Mouse (Mus musculus): ENCODE results near the gene Rilp.
A peak's percentile ranks its signal among the peaks of the same experiment; 100 is the strongest.

Rilp gene

DNA sequence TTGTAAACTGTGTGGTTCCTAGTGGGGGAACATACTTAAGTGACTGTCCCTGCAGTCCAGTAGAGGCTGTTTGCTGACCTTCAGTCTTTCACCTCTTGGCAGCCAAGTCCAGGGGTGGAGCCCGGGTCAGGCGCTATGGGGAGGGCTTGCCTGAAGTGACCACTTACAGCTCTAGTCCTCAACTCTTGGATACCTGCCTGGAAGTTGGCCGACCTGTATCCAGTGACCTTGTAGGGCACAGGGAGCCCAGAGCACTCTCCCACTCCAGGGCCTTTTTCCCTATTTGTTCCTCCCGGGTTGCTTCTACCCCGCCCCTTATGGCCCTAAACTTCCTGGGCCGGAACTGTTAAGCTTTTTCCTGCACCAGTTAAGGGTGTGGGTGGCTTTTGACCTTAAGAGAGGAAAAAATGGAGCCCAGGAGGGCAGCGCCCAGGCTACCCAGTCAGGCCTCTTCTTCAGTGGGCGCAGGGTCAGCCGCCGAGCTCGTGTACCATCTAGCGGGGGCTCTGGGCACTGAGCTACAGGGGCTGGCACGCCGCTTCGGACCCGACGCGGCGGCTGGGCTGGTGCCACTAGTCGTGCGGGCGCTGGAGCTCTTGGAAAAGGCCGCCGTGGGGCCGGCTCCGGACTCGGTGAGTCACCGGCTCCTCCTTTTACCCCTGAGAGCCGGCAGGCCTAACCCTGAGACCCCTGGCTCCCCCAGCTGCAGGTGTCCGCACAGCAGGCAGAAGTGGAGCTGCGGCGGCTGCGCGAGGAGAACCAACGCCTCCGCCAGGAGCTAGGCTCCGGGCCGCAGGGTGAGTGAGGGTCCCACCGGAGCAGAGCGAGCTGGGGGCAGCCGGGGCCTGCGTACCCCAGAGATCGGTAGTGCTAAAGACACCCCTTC is at the start of gene Rilp:
Rilp (plus strand) TSS at position 354 of the 886 bp plus-strand sequence.
- DNase-seq (ENCODE audit: low spot score in 2 of 2): peak in 1 of 2 experiments; percentile 27

DNA sequence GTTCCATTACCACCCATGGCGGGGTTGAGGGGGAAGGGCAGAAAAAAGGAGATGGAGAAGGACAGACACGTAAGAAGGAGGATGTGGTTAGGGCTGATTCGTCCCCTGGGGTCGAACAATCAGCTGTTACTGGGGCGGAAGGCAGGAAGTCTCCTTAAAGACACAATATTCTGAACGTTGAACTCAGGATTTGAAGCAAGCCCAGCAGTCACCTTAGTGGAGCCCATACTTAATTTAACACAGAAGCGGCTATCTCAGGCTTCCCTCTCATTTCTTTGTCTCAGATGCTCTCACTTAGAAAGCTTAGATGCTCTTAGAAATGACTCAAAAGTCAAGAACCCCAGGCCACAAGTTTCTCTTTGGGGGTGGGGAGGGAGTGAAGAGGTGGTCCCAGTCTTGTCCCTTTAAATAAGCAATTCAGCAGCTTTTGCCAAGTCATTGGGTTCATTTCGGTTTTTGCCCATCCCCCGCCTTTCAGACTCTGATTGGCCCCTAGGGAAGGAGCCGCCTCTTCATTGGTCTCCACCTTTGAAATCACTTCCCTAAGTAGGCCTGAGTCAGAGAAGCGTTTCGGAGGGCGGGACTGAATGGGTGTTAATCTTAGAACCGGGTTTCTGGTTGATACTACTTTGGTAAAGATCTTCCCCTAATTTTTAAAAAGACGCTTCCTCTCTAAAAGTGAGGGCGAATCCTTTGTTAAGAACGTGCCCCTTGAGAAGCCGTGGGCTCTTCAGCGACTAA is 49.6 kb upstream of the Rilp start:
- peak; percentile 91 to 96 for DNase-seq (ENCODE audit: low spot score in 2 of 2)

DNA sequence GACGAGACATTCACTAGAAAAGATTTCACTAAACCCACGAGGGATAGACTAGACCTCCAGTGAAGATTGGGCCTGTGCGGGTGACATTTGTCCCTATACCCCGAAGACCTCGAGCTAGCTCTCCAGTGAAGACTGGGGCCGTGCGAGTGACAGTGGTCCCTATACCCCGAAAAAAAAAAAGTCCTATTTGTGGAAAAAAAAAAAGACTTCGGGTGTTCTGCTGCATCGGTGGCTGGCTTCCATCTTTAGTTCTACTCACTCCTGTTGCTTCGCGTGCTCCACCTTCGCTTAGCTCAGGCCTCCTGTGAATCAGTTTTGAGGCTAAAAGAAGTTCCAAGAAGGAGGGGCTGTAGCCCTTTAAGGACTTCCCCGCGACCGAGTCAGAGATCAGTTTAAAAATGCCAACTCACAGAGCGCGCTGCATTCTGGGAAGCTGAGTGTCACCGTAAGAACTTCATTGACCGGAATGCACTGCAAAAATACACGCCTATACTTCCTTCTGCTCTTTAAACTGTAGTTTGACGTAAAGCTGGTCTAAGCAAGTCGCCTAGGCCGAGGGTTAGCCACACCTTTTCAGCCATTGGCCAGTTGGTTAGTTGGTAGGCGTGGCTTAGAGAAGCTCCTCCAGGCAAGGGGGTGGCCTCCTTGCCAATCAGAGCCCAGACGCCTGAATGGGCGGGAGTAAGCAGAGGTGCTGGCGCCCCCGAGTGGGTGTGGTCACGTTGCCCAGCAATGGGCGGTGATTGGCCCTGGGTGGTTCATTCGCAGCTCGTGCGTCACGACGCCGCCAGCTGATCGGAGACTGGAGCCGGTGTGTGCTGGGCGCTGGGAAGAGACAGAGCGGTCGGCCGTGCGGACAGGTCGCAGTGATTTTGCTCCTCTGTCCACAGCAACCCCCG is 48.8 kb upstream of the Rilp start, which contains the start of gene Tlcd2:
Tlcd2 (plus strand) TSS at position 872 of the 899 bp plus-strand sequence.
- peak; percentile 100 for DNase-seq (ENCODE audit: low spot score in 2 of 2)

DNA sequence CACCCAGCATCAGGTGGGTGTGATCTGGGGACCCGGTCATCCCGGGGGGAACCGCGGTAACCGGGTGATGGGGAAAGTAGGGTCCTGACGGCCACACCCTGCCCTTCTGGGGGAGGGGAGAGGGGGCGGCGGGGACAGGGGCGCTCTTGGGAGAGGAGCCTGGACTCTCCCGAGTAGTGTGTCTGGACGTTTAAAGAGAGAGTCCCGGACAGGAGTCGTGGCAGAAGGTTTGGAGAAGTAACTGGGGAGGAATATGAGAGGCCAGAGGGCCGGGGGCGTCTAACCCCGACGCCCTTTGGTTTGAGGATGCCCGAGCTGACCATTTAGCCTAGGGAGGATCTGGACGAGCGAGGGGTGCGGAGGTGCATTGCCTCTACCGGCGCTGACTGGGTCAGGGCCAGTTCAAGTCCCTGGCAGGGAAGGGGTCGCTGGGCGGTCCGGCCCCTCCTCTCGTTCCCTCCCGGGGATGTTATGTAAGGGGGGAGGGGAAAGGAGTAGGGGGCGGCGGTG is 48.1 kb upstream of the Rilp start:
- DNase-seq (ENCODE audit: low spot score in 2 of 2): no peak

DNA sequence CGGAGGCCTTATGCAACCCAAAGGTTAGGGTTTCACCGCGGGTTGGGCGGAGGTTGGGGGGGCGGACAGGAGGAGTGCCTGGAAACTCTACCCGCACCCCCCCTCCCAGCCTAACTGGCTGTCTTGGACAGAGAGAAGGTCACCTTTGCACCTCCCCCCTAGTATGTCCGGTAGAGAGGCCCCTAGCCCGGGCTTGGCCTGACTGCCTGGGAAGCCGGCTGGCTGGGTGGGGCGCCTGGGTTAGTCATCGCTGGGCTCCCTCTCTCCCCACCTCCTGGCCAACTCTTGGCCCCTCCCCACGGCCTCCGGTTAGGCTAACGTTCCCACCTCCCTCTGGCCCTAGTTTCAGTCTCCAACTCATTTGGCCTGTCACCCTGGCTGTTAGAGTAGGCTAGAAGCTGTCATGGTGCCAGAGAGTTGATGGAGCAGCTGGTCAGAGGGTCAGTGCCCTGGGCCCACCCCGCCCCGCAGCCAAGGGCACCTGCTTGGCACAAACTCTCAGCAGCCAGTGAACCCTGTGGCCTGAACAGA is 47.6 kb upstream of the Rilp start:
- DNase-seq (ENCODE audit: low spot score in 2 of 2): peak; percentile 49 to 60

DNA sequence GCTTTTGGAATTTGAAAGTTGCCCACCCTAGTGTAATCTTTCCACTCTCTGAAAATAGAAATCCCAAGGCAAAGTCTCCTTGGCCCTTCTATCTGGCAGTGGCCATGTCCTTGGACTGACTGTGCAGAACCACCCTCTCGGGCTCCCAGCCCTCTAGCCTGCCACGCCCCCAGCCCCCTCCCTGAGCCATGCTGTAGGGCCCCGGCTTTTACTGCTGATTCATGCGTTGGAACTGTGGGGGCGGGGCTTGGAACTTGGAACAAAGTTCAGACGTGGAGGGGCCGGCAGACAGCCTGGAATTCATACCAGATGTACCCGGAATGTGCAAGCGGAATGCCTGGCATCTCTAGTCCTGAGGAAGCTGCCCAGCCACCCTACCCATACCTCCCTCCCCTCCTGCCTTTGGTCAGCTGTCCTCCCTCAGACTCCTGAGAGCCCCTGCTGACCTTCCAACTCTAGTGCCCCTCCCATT is 47.0 kb upstream of the Rilp start:
- peak; percentile 59 to 74 for DNase-seq (ENCODE audit: low spot score in 2 of 2)

DNA sequence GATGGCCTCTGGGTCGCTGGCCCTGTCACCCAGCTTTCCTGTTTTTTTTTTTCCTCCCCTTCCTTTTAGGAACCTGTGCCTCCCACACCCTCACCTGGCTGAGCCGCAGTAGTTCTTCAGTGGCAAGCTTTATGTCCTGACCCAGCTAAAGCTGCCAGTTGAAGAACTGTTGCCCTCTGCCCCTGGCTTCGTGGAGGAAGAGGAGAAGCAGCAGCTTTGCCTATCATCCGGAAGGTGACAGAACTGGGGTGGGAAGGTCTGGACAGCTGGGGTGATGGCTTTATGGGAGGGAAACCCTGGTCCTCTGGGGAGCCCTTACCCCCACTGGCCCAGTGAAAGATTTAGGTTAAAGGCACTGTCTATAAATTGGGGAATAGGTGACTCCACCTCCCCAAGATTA is 46.3 kb upstream of the Rilp start:
- DNase-seq (ENCODE audit: low spot score in 2 of 2): no peak

GRCm38 (mm10) chr11:75464417-75464816 is 45.5 kb upstream of the Rilp start:
- DNase-seq (ENCODE audit: low spot score in 2 of 2): no peak

DNA sequence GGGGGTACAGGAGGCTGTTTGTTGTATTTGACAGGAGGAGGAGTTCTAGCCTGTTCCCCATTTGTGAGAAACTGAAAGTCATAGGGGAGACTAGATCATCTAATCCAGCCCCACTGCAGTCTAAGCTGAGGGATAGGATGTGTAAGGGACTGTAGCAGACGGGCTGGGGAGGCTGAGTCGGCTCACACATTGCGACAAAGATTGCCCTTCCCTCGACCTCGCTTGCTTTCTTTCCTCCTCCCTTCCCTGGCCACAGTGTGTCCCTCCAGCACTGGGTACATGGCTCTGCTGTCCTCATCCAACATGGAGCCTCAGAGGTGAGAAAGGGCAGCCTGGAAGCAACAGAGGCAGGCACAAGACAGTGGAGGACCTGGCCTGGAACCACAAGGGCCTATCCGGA is 44.8 kb upstream of the Rilp start:
- DNase-seq (ENCODE audit: low spot score in 2 of 2): no peak

- no peak for DNase-seq (ENCODE audit: low spot score in 2 of 2)
Measured at GRCm38 (mm10) chr11:75466731-75467505, 43.0 kb upstream of the Rilp start.

DNA sequence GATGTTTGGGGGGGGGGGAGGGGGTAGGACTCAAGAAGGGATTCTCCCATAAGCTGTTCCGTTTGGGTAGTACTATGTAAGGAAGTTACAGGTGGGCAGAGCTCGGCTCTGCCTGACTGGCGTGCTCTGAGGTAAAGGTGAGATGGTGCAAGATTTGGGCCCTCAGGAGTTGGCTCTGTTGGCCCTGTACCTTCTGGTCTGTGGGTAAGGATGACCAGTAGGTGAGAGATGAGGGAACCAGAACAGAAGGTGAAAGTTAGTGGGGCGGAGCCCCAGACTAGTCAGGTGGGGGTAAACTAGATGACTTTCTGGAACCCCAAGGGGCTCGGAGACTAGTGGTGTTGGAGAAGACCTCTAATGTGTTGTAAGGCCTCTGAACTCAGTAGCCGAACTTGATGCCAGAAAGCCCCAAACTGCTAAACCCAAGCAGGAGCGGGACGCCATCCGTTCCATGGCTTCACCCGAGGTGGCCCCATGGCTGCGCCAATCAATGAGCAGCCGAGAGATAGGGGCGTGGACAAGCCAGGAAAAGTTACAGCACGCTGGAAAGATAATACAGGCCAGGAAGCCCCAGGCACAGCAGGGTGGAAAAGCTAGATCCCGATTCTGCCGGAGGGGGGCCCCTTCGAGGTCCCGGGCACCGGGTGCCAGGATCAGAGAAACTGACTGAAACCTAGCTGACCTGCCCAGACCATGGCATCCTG is 42.2 kb upstream of the Rilp start:
- DNase-seq (ENCODE audit: low spot score in 2 of 2): peak; percentile 46 to 57

DNA sequence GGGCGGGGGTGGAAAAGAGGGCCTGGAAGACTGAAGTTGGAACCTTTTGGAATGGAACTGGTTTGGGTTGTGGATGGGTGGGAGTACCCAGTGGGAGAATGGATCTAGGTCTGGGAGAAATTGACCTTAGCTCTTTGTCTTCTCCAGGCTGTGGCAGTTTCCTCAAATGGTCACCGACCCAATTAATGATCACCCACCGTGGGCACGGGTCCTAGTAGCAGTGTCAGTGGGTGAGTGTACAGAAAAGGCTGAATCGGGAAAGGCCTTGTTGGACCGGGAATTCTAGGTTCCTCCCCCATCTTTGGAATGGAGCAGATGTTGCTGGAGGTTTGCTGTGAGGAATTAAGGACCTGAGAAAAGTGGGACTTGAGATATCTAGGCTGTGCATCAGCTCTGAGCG is 41.5 kb upstream of the Rilp start:
- DNase-seq (ENCODE audit: low spot score in 2 of 2): no peak

DNA sequence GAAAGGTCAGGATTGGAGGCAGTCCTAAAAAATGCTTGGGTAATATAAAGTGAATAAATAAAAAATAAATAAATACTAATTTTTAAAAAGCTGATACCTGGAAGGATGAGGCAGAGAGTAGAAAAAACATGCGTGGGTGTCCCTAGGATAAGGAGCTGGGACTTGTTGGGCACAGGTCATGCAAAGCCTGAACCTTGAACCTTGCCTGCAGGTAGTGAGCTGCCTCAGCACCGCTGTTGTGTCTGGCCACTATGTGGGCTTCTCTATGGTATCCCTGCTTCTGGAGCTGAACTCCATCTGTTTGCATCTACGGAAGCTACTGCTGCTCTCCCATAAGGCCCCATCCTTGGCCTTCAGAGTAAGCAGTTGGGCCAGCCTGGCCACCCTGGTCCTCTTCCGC is 40.6 kb upstream of the Rilp start:
- no peak for DNase-seq (ENCODE audit: low spot score in 2 of 2)

- no peak for DNase-seq (ENCODE audit: low spot score in 2 of 2)
Measured at GRCm38 (mm10) chr11:75470675-75471074, 39.2 kb upstream of the Rilp start.

GRCm38 (mm10) chr11:75472469-75473081 is 37.3 kb upstream of the Rilp start:
- DNase-seq (ENCODE audit: low spot score in 2 of 2): no peak

DNA sequence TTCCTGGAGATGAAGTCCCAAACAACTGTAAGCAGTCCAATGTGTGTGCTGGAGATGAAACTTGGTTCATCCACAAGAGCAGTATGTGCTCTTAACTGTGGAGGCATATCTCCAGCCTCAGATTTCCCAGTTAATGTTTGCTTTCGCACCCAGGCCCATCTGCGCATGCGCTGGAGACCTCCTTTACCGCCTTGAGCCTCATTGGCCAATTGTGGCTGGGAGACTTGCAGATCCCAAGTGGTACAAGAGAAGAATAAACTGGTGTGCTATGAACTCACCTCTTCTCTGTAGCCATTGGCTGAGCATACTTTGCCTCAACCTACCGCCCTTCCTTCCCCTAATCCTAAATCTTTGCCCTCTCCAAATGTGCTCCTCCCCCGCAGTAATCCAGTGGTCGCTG is 36.5 kb upstream of the Rilp start:
- DNase-seq (ENCODE audit: low spot score in 2 of 2): no peak

DNA sequence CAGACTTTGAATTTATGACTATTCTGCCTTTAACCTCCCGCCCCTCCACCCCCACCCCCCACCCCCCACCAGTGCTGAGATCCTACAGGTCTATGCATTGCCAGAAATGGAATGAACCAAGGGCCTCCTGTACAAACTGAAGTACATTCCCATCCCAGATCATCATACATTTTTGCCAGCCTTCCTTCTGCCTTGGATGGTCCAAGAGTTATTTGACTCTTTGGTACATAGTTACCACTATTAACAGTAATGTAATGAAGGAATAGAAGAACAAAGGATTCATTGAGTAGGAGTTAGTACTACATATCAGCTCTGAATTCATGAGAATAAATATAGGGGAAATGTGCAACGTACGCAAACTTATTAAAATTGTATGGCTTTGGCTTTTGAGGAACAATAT is 23.7 kb upstream of the Rilp start:
- no peak for DNase-seq (ENCODE audit: low spot score in 2 of 2)

GRCm38 (mm10) chr11:75486601-75487285 is 23.2 kb upstream of the Rilp start, which contains the start of gene Prpf8:
Gene Prpf8 (plus strand): TSS chr11:75486816.
- peak; percentile 97 to 98 for DNase-seq (ENCODE audit: low spot score in 2 of 2)

DNA sequence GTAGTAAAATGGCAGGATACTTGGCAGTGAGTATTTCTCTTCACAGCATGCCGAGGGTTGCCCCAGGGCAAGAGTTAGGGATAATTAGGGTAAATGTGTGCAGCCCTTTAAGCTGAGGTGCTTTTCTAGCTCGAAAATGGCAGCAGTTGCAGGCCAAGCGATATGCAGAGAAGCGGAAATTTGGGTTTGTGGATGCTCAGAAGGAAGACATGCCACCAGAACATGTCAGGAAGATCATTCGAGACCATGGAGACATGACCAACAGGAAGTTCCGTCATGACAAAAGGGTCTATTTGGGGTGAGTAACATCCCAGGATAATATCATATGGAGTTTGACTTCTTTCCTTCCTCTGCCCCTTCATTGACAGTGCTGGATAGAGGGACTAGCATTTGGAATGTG is 22.4 kb upstream of the Rilp start:
- DNase-seq (ENCODE audit: low spot score in 2 of 2): no peak

Data from spleen, postnatal 36 days (tissue).